Mouse (Mus musculus) heart, embryonic 14.5 days (tissue): ENCODE results near the gene Fhod1. TPM values are rescaled to one million over a fixed set of nuclear protein-coding genes. Genes with fewer than 3 reads are reported as not detected.

Experiments used
- ATAC-seq: fragments of 200-750 bp; cut with Nextera tagmentation; 2 replicates; pipeline ENCODE4 v1.8.0; 2017; ENCODE audit warnings: low read depth, moderate TSS enrichment; ENCODE audit not compliant: insufficient number of reproducible peaks, insufficient read depth, low FRiP score
- H3K27ac ChIP-seq, 2 experiments: fragments of 200-500 bp in 1 of 2; fragments of 300-500 bp in 1 of 2; sonication (generic) in 1 of 2; replicated peaks in 1 of 2; 2 replicates each; pipeline ENCODE4 v1.5.1; 2012 to 2014; ENCODE audit warnings: low read depth in 2 of 2, low read length in 2 of 2, control low read depth in 1 of 2, mild to moderate bottlenecking in 1 of 2, mixed read lengths in 1 of 2; ENCODE audit not compliant: control insufficient read depth in 1 of 2, insufficient read depth in 1 of 2
- H3K27me3 ChIP-seq: fragments of 300-500 bp; sonication (generic); 2 replicates; pipeline ENCODE4 v1.6.1; 2014; ENCODE audit warnings: mild to moderate bottlenecking, low read length, control low read depth; ENCODE audit not compliant: control insufficient read depth, insufficient read depth
- H3K36me3 ChIP-seq: fragments of 300-500 bp; sonication (generic); 2 replicates; pipeline ENCODE4 v1.6.1; 2014; ENCODE audit warnings: mild to moderate bottlenecking, control low read depth, low read length, mixed read lengths; ENCODE audit not compliant: control insufficient read depth, insufficient read depth
- H3K4me1 ChIP-seq, 2 experiments: fragments of 200-500 bp in 1 of 2; fragments of 300-500 bp in 1 of 2; sonication (generic) in 1 of 2; 2 replicates each; pipeline ENCODE4 v1.6.1; 2012 to 2014; ENCODE audit warnings: low read length in 2 of 2, control low read depth in 1 of 2, mixed read lengths in 1 of 2; ENCODE audit not compliant: control insufficient read depth in 2 of 2, insufficient read depth in 2 of 2
- H3K4me2 ChIP-seq: fragments of 300-500 bp; sonication (generic); 2 replicates; pipeline ENCODE4 v1.6.1; 2014; ENCODE audit warnings: mild to moderate bottlenecking, low read length
- H3K4me3 ChIP-seq, 2 experiments: fragments of 200-500 bp in 1 of 2; fragments of 300-500 bp in 1 of 2; sonication (generic) in 1 of 2; 2 replicates each; pipeline ENCODE4 v1.5.1; 2012 to 2014; ENCODE audit warnings: low read length in 2 of 2, mild to moderate bottlenecking in 2 of 2, control low read depth in 1 of 2, low read depth in 1 of 2, moderate library complexity in 1 of 2; ENCODE audit not compliant: control insufficient read depth in 1 of 2, insufficient read depth in 1 of 2
- H3K9ac ChIP-seq: fragments of 300-500 bp; sonication (generic); 2 replicates; pipeline ENCODE4 v1.6.1; 2014; ENCODE audit warnings: mild to moderate bottlenecking, low read length
- H3K9me3 ChIP-seq: fragments of 300-500 bp; sonication (generic); 2 replicates; pipeline ENCODE4 v1.6.1; 2016; ENCODE audit warnings: low read length, control low read depth; ENCODE audit not compliant: control insufficient read depth
- WGBS: fragments of 180-500 bp; shearing (Covaris S2); extraction: QIAGEN DNeasy Blood & Tissue Kit; methylation state at CpG from one replicate; pipeline ENCODE4 v1.1.7; 2014; 5-methylcytosine and 5-hydroxymethylcytosine counted together
- polyA plus RNA-seq: library from polyadenylated mRNA; unstranded; fragments of >200 nt; fragmentation: Nextera tagmentation; extraction: Ambion mirVana; gene quantifications from 2 replicates; pipeline ENCODE4 v1.2.1, GENCODE M21; 2014

The Fhod1 gene
- polyA plus RNA-seq, 1 experiment from 2014 or later, result 2.2 TPM

- Histone ChIP-seq H3K4me1 (peaks cover 6 to 17% of the 10 kb centered on the region in 2 experiments), H3K4me2 (peak overlapping the region; percentile 88), H3K9ac (peak overlapping the region; percentile 92), H3K36me3 (peaks cover 56% of the 10 kb centered on the region), H3K27me3 (no peaks in the 10 kb centered on the region), H3K9me3 (no peaks in the 10 kb centered on the region), H3K27ac (peak overlapping the region; percentile 70 to 78; a peak in 3 of 4 replicates), H3K4me3 (peak overlapping the region; percentile 87 to 89)
- no peak for ATAC-seq
- 27% methylated on average over 6 of the region's 6 CpGs for WGBS
Measured at GRCm38 (mm10) chr8:105326968-105327367, 20.8 kb downstream of the Fhod1 start.

DNA sequence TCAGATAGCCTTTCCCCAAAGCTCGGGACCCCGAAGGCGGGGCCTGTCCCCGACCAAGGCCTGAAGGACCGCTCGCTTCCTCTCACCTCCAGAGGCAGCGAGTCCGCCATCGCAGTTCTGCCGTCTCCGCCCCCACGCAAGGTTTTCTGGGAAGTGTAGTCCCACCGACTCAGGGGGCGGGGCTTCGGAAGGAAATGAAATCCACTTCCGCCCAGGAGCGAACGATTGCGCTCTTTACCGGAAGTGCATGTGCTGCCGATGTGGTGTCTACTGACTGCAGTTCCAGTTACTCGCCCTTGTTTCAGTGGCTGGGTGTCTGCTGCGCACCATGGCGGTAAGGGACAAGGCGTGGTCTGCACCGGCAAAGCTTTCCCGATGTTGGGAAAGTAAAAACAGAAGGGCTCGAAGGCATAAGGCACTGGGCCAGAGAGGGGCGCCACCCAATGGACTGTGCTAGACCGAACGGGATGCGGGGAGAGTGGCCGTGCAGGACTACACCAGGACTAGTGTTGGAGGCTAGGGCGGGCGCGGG, 21.5 kb downstream of the Fhod1 start, which contains the start of the genes Lrrc29 and Tmem208:
Gene Lrrc29 (minus strand): TSS at position 138 of the 532 bp plus-strand sequence.
Gene Tmem208 (plus strand): TSS at position 214 of the 532 bp plus-strand sequence.
- Histone ChIP-seq H3K27ac (peak within 1 kb of the TSS; percentile 70 to 78), H3K9me3 (no peaks in the 10 kb centered on the region), H3K27me3 (no peaks in the 10 kb centered on the region), H3K4me3 (peak within 1 kb of the TSS; percentile 87 to 89), H3K36me3 (peaks cover 56% of the 10 kb centered on the region), H3K4me2 (peak within 1 kb of the TSS; percentile 88), H3K9ac (peak within 1 kb of the TSS; percentile 92), H3K4me1 (peaks cover 6 to 17% of the 10 kb centered on the region in 2 experiments)
- under 1% methylated on average over 35 of the region's 36 CpGs for WGBS
- peak; percentile 87 for ATAC-seq

DNA sequence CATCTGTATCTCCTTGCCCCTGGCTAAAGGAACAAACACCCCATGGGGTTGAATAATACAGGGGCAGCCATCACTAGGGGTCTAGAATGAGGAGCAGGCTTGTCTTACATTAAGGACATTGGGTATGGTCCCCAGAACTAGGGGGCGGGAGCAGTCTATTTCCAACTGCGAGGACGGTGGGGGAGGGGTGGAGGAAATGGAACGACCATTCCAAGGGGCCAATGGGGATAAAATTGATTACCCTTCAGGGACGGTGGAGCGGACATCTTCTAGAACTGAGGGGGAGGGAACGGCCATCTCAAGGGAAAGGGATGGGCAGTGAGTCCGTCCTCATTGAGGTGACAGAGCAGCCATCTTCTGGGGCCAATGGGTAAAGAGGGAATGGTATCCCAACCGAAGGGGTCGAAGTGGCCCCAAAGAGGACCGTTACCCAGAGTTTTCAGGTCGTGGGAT, 22.1 kb downstream of the Fhod1 start:
- no peaks in the 10 kb centered on the region for H3K9me3 ChIP-seq

DNA sequence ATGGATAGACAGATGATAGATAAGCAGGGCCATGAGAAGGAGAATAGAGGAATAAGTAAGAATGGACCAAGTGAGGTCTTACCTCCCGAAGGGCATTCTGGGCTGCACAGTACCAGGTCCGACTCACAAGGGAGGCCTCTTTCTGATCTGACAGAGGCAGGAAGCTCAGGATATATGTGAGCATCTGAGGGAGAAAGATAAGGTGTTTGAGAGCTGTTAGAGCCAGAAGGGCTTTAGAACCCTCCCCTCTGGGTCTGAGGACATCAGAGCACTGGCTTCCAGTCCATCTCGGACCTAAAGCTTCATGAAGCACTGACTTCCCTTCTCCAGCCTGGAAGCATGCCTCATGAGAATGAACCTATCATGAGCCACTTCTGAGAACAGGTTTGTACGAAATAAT, 24.6 kb downstream of the Fhod1 start:
- no peak overlapping the region for H3K27ac ChIP-seq
- no peaks in the 10 kb centered on the region for H3K27me3 ChIP-seq
- ATAC-seq, result no peak
- no peaks in the 10 kb centered on the region for H3K9me3 ChIP-seq
- peaks cover 36% of the 10 kb centered on the region for H3K36me3 ChIP-seq
- H3K4me3 ChIP-seq, result no peak overlapping the region
- 66% methylated on average over 4 of the region's 4 CpGs for WGBS
- peaks cover 6 to 22% of the 10 kb centered on the region in 2 experiments for H3K4me1 ChIP-seq
- no peak overlapping the region for H3K9ac ChIP-seq
- no peak overlapping the region for H3K4me2 ChIP-seq

More for the DNA sequence above, 22.1 kb downstream of the Fhod1 start:
- Histone ChIP-seq H3K27me3 (no peaks in the 10 kb centered on the region), H3K9ac (peak overlapping the region; percentile 92), H3K4me2 (peak overlapping the region; percentile 88), H3K36me3 (peaks cover 51% of the 10 kb centered on the region), H3K4me1 (peaks cover 6 to 17% of the 10 kb centered on the region in 2 experiments), H3K27ac (peak overlapping the region; percentile 58 to 70), H3K4me3 (peak overlapping the region; percentile 87 to 89)
- under 1% methylated on average over 12 of the region's 12 CpGs for WGBS
- peak; percentile 18; the same call in 1 of the 2 replicates for ATAC-seq

DNA sequence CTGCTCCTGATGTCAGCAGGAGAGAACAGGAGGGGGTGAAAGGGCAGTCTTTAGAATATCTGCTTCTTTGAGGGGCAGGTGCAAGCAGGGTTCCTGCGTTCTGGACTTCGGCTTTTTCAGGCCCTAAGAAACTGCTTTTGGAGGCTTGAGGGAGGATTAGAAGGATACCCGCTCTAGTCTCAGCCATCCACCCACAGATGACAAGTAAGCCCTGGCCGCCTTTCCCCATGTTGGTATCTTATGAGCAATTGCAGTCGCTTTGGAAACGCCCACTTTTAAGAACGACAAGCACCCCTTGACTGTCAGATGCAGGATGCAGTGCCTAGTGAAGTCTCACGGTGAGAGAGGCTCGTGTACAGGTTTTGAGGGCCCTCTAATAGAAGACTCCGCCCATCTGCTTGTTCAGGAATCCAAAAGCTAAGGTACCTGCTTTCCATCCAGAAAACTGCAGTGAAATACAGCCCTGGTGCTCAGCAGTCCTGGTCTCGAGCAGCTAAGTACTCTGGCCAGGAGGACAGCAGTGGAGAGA, 29.0 kb downstream of the Fhod1 start:
- no peak for ATAC-seq
- no peaks in the 10 kb centered on the region for H3K9me3 ChIP-seq
- H3K4me3 ChIP-seq, result no peak overlapping the region
- no peaks in the 10 kb centered on the region for H3K27me3 ChIP-seq
- H3K4me1 ChIP-seq, result peaks cover 12 to 25% of the 10 kb centered on the region in 2 experiments; a peak in 3 of 4 replicates
- 75% methylated on average over 11 of the region's 11 CpGs for WGBS
- no peak overlapping the region for H3K4me2 ChIP-seq
- no peak overlapping the region for H3K27ac ChIP-seq
- H3K9ac ChIP-seq, result no peak overlapping the region
- peaks cover 72% of the 10 kb centered on the region for H3K36me3 ChIP-seq

DNA sequence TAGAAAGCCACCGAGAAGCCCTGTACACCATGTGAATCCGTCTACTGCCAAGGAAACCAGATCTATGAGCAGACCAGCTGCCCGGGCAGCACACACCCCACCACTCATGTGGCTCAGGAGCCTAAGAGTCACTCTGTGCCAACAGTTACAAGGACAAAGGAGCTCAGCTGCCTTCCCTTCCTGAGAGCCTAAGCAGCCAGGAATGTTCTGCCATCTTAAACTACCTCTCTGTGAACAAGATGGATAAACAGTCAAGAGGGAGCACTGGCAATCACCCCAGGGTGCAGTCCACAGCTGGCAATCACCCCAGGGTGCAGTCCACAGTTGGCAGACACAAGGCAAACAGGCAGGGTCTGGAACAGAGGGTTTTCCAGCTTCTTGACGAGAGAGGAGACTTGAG, 29.8 kb downstream of the Fhod1 start:
- Histone ChIP-seq H3K4me3 (no peak overlapping the region), H3K27me3 (no peaks in the 10 kb centered on the region), H3K9ac (no peak overlapping the region), H3K27ac (no peak overlapping the region), H3K36me3 (peaks cover 74% of the 10 kb centered on the region), H3K4me1 (peaks cover 18 to 32% of the 10 kb centered on the region in 2 experiments), H3K9me3 (no peaks in the 10 kb centered on the region), H3K4me2 (no peak overlapping the region)
- WGBS, result 88% methylated on average over 4 of the region's 4 CpGs
- ATAC-seq, result no peak

GRCm38 (mm10) chr8:105315073-105315769, 32.5 kb downstream of the Fhod1 start:
- Histone ChIP-seq H3K9me3 (no peaks in the 10 kb centered on the region), H3K4me1 (peaks cover 18 to 32% of the 10 kb centered on the region in 2 experiments), H3K27me3 (no peaks in the 10 kb centered on the region), H3K4me3 (no peak overlapping the region), H3K4me2 (no peak overlapping the region), H3K27ac (no peak overlapping the region), H3K36me3 (peaks cover 79% of the 10 kb centered on the region), H3K9ac (no peak overlapping the region)
- ATAC-seq, result no peak
- 74% methylated on average over 18 of the region's 18 CpGs for WGBS
